Mouse (Mus musculus): Measurements from ENCODE around the gene Fkbp15.

Fkbp15 gene

GRCm38 (mm10) chr4:62360088-62360804 lies at the start of gene Fkbp15, which contains the start of gene Slc31a1:
Gene Fkbp15 (minus strand): TSS chr4:62360548.
Gene Slc31a1 (plus strand): TSS chr4:62360727.
- DNase-seq (ENCODE audit: low spot score) = peak; percentile 99

GRCm38 (mm10) chr4:62409615-62410014 lies 49.3 kb upstream of the Fkbp15 start:
- no peak for DNase-seq (ENCODE audit: low spot score)

GRCm38 (mm10) chr4:62408601-62409282 lies 48.4 kb upstream of the Fkbp15 start, which contains the start of the genes Cdc26 and Prpf4:
Gene Cdc26 (minus strand): TSS chr4:62408642.
Gene Prpf4 (plus strand): TSS chr4:62408797.
- DNase-seq (ENCODE audit: low spot score) = peak; percentile 99

GRCm38 (mm10) chr4:62407730-62408582 lies 47.6 kb upstream of the Fkbp15 start:
- peak; percentile 70 for DNase-seq (ENCODE audit: low spot score)

- no peak for DNase-seq (ENCODE audit: low spot score)
Measured at GRCm38 (mm10) chr4:62406133-62406532, 45.8 kb upstream of the Fkbp15 start.

GRCm38 (mm10) chr4:62398956-62399355 lies 38.6 kb upstream of the Fkbp15 start:
- no peak for DNase-seq (ENCODE audit: low spot score)

- DNase-seq (ENCODE audit: low spot score) = no peak
Measured at GRCm38 (mm10) chr4:62397616-62398365, 37.4 kb upstream of the Fkbp15 start.

- peak; percentile 21 for DNase-seq (ENCODE audit: low spot score)
Measured at GRCm38 (mm10) chr4:62395806-62396205, 35.5 kb upstream of the Fkbp15 start.

- no peak for DNase-seq (ENCODE audit: low spot score)
Measured at GRCm38 (mm10) chr4:62393459-62393858, 33.1 kb upstream of the Fkbp15 start.

- no peak for DNase-seq (ENCODE audit: low spot score)
Measured at GRCm38 (mm10) chr4:62391892-62392291, 31.5 kb upstream of the Fkbp15 start.

- DNase-seq (ENCODE audit: low spot score) = peak; percentile 32
Measured at GRCm38 (mm10) chr4:62389592-62390512, 29.5 kb upstream of the Fkbp15 start.

GRCm38 (mm10) chr4:62385439-62385838 lies 25.1 kb upstream of the Fkbp15 start:
- no peak for DNase-seq (ENCODE audit: low spot score)

GRCm38 (mm10) chr4:62384159-62384558 lies 23.8 kb upstream of the Fkbp15 start:
- no peak for DNase-seq (ENCODE audit: low spot score)

GRCm38 (mm10) chr4:62383752-62384151 lies 23.4 kb upstream of the Fkbp15 start:
- no peak for DNase-seq (ENCODE audit: low spot score)

- no peak for DNase-seq (ENCODE audit: low spot score)
Measured at GRCm38 (mm10) chr4:62383207-62383606, 22.9 kb upstream of the Fkbp15 start.

GRCm38 (mm10) chr4:62379724-62380381 lies 19.5 kb upstream of the Fkbp15 start:
- DNase-seq (ENCODE audit: low spot score) = no peak

GRCm38 (mm10) chr4:62376123-62376522 lies 15.8 kb upstream of the Fkbp15 start:
- no peak for DNase-seq (ENCODE audit: low spot score)

- DNase-seq (ENCODE audit: low spot score) = no peak
Measured at GRCm38 (mm10) chr4:62374342-62374741, 14.0 kb upstream of the Fkbp15 start.

- no peak for DNase-seq (ENCODE audit: low spot score)
Measured at GRCm38 (mm10) chr4:62373668-62374067, 13.3 kb upstream of the Fkbp15 start.
